Mouse (Mus musculus) erythroblast, embryonic 14.5 days (primary cell): ENCODE results near the gene Olfr765.
"Not testable (repeated sequence)": the region's sequence is repeated elsewhere in the genome, so short reads cannot be mapped to it uniquely, and the experiment has no call there.

Source experiments
- GATA1 ChIP-seq: IDR thresholded peaks from 2 replicates; pipeline ENCODE4 v1.6.1; 2012; ENCODE audit warnings: low read length, inconsistent platforms, mixed read lengths
- TAL1 ChIP-seq: IDR thresholded peaks from 3 replicates; pipeline ENCODE4 v1.6.1; 2012; ENCODE audit warnings: low read length, inconsistent platforms, mixed read lengths

GRCm38 (mm10) chr10:129011511-129011910 is 38.3 kb downstream of the Olfr765 start:
- TF ChIP-seq TAL1, GATA1: not testable (repeated sequence)
